Mouse (Mus musculus) frontal cortex, postnatal 10 days (tissue): ENCODE results near the gene Ckap4.
A peak's percentile ranks its signal among the peaks of the same experiment; 100 is the strongest.
"Not testable (repeated sequence)": the region's sequence is repeated elsewhere in the genome, so short reads cannot be mapped to it uniquely, and the experiment has no call there.

Source experiments
- DNase-seq, 2 experiments: peaks; one replicate each; pipeline ENCODE4 v3.0.0; 2022; ENCODE audit warnings: low spot score in 2 of 2, mixed read lengths in 1 of 2

The Ckap4 gene

DNA sequence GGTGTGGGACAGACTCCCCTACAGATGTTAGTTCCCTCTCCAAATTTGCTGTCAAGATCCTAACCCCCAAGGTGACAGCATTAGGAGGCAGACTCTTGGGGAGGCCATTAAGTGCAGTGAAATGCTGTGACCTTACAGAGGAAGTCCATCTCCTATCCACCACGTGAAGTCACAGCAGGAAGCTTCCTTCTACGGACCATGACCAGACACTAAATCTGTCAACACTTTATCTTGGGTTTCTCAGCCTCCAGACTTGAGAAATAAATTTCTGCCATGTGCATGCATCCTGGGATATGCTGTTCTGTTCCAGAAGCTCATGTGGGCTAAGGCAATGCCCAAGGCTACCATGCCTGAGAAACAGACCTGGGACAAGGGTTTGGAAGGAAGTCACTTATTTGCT is 35.0 kb downstream of the Ckap4 start:
- DNase-seq = no peak

DNA sequence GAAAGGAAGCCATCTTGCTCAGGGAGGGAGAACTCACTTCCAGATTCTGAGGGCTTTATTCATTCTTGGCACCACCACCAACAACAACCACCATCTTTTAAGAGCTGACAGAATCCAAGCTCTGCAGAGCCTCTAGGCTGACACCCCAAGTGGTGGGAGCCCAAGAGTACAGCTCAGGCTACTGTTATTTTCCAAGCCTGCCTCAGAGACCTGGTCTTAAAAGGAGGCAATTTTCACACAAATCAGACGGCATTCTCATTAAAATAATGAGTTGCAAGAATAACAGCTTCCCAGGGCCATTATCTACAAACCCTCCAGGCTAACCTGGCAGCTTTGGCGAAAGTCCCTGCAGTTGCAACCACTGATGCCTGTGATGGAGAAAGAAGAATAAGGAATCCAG is 37.1 kb downstream of the Ckap4 start:
- DNase-seq = no peak

DNA sequence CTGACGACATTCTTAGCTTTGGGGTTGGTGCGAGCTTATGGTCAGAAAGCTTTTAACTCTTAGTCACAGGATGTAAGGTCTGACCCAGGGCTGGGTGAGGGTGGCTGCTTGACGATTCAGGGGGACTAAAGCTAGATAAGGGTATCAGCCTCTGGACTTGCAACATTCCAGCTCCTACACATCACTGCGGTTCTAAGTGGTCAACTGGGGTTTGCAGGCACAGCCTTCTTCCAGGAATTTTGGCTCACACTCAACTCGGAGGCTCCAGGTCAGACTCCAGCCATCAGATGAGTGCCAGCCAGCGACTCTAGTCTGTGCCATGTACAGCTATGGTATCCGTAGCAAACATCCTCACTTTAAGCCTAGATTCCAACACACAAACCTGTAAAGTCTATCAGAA is 39.4 kb downstream of the Ckap4 start:
- no peak for DNase-seq

DNA sequence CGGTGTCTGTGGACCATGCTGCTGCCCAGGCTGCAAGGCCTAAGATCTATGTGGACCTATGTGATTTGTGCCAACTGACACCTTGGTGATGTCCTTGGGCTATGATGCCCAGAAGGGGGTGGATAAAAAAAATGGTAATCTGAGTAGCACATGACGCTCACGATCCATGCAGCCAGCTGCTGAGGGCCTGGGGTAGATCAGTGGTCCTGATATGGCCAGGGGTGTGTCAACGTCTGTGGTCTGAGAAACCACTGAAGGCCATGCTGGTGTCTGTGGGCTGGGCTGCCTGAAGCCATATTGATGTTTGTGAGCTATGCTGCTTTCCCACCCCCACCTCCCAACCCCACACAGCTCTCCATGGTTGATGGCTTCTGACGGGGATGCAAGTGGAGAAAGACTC is 43.7 kb downstream of the Ckap4 start:
- DNase-seq = no peak

DNA sequence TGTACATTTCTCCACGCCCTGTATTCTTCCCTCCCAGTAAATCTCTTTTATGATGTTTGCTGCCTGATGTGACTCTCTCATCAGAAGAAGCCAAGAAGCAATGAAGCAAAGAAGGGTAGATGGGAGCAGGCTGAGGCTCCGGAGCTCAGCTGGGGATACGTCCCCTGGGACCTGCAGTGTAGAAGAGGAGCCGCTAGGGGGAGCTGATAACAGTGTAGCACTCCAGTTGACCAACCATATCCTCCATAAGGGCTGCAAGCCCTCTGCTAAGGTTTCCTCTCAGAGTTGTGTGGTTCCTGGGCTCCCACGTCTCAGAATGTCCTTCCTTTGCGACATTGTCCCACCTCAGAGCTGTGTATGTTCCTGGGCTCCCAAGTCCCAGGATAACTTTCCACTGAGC is 45.5 kb downstream of the Ckap4 start:
- DNase-seq = peak in 1 of 2 experiments; percentile 26

DNA sequence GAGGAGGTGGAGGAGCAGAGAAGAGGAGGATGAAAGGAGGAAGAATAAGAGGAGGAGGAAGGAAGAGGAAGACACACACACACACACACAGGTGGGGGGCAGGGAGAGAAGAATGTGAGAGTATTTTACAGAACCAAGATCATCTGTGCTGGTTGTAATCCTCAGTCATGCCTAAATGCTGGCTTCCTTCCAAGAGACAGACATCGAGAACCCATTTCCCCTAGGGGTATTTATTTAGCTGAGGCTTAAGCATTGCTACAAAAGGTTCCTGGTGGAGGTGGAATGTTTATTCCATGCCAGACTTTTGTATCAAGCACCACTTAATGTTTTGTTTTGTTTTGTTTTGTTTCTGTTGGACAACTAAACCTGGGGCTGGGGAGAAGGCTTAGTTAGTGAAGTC is 49.2 kb downstream of the Ckap4 start:
- no peak for DNase-seq

DNA sequence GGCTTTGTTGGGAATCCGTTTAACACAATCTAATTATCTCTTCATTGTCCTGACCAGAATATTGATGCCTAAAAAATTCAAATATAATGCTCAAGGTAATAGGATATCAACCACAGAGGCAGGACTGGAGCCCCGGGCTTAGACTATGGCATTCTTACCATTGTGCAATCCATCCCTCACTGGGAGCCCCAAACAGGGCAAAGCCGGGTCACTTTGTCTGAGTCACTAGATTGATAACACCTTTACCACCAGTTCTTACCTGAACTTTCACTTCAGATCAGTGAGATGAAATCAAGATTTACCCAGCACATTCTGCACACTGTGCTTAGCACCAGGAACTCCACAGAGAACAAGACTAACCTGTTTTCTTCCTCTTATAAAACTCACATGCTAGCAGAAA is 50.3 kb downstream of the Ckap4 start:
- DNase-seq = no peak

DNA sequence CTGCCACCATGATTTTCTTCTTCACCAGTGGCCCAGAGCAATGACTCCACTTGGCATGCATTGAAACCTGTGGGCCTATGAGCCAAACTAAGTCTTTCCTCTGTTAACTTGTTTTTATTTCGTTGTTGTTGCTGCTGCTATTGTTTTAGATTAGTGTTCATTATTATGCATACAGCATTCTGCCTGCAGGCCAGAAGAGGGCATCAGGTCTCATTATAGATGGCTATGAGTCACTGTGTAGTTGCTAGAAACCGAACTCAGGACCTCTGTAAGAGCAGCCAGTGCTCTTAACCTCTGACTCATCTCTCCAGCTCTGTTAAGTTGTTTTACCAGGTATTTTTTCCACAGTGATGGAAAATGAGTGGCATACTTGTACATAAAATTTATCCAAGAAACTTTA is 50.8 kb downstream of the Ckap4 start:
- DNase-seq = no peak

DNA sequence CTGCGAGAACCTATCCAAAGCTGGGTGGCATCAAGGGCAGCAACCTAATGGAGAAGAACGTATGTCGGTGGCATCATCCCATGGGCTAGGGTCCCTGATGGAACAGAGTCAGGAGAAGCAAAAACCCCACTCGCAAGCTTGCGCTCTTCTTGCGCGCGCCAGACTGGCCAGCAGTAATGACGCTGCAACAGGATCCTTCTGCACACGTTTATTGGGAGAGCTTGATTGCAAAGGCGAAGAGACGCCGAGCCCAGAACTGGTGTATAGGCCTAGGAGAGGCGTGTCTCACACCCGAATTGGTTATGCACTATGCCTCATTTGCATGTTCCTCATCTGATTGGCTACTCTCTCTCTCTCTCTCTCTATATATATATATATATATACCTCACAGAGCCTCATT is 51.4 kb downstream of the Ckap4 start:
- DNase-seq = not testable (repeated sequence)

DNA sequence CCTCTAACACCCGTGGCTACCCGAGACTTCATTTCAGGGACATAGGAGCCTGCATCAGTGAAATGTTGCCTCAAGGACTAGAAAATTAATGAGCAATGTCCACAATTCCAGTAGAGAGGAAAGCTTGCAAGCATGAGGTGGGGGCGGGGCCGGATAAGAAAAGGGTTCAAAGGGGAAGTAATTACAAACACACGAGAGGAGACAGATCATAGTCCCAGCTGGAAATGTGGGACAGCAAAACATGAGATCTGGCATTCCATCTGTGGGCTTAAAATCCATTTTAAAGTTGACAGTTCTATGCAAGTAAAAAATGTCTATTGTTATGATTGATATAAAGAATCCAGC is 52.6 kb downstream of the Ckap4 start:
- DNase-seq = no peak

DNA sequence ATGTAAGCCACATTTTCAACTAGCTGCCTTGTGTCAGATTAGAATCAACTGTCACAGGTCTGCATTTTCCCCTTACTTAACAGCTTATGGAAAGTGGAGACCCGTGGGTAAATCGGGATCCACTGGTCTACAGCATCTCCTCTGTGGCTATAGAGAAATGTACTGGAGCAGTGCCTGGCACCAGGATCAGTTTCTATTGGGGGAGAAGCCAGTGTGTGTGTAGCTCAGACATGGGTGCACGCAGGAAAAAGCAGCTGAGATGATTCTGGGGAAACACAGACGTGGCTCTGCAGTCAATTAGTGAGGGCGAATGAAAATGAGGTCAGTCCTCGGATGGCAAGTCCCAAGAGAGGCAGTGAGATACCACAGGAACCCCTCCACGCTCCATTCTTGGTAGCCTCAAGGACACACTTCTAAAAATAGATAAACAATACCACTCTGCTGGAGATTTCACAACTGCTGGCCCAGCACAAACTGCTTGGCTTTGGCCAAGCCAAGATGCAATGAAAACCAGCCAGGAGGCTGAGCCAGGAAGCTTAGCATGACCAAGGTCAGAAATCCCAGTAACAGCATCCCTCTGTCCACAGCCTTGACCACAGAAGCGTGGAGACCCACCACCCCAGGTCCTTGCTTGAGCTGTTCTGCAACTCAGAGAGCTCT is 53.1 kb downstream of the Ckap4 start:
- DNase-seq = no peak

DNA sequence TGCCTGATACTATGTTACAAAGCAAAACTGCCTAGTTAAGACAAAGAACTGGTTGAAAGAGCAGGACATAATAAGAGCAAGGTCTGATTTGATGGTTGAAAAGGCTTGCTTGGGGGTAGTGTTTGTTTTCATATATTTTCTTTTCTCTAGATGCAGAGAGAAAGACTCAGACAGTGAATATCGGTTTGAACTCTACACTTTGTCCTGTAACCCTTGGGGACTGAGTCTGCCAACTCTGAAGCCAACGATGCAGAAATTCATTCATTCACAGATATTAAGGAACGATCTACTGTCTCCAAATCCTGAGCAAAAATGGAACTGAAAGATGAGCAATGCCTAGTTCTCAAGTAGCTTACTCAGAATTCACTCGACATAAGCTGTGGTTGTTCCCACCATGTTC is 53.7 kb downstream of the Ckap4 start:
- DNase-seq = no peak

DNA sequence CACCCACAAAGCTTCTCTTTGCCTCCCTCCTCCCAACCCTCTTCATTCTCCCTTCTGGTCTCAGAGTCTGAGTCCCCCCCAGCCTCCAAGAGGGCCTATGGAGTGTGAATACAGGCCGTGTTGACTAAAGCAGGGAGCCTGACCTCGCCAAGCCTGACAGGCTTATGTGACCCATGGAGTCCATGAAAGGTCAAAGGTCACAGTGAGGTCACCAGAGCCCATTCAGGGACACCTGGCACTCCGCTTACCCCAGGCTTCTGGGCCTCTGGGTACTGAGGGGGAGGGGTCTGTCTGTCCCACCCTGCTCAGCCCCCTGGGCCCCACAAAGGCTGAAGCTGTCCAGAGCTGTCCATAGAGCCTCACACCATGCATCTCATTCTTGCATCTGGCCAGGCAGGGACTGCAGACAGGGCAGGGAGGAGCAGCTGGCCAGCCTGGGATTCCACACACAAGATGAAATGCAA is 56.2 kb downstream of the Ckap4 start:
- no peak for DNase-seq

DNA sequence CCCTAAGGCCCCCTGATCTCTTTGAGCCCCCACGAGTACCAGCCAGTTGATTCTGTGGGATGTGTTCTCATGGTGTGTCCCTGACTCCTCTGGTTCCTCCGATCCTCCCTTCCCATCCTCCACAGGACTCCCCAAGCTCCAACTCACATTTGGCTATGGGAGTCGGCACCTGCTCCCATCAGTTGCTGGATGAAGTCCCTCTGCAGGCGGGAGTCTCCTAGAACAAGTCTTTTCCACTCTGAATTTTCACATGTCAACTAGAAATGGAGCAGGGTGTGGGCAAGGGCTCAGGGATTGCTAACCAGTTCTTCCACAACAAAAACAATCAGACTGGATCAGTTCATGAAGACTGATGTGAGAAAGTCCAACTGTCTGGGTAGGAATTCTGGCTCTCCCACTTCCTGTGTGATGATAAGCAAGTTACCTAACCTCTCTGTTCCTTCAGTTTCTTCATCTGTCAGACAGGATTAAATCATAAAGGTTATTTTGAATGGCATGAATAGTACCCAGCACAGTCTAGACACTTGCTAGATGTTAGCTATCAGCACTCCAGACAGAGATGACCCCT is 56.7 kb downstream of the Ckap4 start:
- DNase-seq = no peak
